In the genomic region with DNA sequence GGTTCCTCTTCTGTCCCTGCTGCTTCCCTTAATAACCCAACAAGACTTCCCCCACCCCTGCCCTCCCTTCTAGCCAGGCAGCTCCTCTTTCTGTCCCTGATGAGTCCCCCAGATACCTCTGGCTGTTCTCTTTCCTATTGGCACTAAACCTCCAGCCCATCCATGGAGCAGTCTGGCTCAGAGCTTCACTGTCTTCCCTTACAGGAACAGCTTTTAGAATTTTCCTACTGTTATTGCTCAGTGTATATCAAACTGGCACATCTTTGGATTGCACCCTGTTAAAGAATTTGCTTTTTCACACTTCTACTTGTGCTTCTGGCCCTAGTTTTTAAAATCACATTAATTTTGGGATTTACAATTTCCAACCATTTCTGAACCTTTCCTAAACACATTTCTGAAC, we compare ENCODE assay signal across 25 mouse cellular contexts.
"Had no signal": no experiment of that assay in that cellular context is flagged by ENCODE, and none has a peak within 500 bp of the region (broad histone marks: within the 10 kb centered on the region; RNA-seq: fewer than 3 reads in every experiment).

No protein-coding gene starts in this region.

- H3K4me2 ChIP-seq: heart, embryonic 11.5 days; heart, embryonic 13.5 days; heart, embryonic 15.5 days; hindbrain, embryonic 13.5 days; hindbrain, embryonic 15.5 days; kidney, embryonic 15.5 days; limb, embryonic 12.5 days had no signal

- DNase-seq: gastrocnemius, postnatal 14 days; gastrocnemius, postnatal 36 days; heart, adult 11 months; heart, adult 2 months; heart, postnatal 14 days; heart, postnatal 36 days; kidney, adult 11 months; kidney, adult 9 months; kidney, postnatal 14 days; kidney, postnatal 36 days; layer of hippocampus, adult 9-11 months; layer of hippocampus, postnatal 36 days; left cerebral cortex, postnatal 4 days; lung, adult 18-20 months had no signal

- H3K36me3 ChIP-seq: heart, embryonic 13.5 days; heart, embryonic 15.5 days; hindbrain, embryonic 13.5 days; hindbrain, embryonic 15.5 days; kidney, embryonic 15.5 days; limb, embryonic 12.5 days had no signal

- H3K9ac ChIP-seq: heart, embryonic 13.5 days; heart, embryonic 15.5 days; hindbrain, embryonic 13.5 days; hindbrain, embryonic 15.5 days; kidney, embryonic 15.5 days; limb, embryonic 12.5 days; liver, embryonic 14.5 days had no signal

- H3K27ac ChIP-seq: heart, adult 2 months; heart, embryonic 13.5 days; heart, embryonic 15.5 days; hindbrain, embryonic 13.5 days; hindbrain, embryonic 15.5 days; hindbrain, postnatal 0 days; kidney, embryonic 15.5 days; kidney, postnatal 0 days; limb, embryonic 12.5 days; liver, embryonic 14.5 days had no signal

- H3K4me3 ChIP-seq: heart, adult 2 months; heart, embryonic 13.5 days; heart, embryonic 15.5 days; hindbrain, embryonic 13.5 days; hindbrain, embryonic 15.5 days; kidney, embryonic 15.5 days; limb, embryonic 12.5 days had no signal

- H3K4me1 ChIP-seq: heart, embryonic 13.5 days; heart, embryonic 15.5 days; hindbrain, embryonic 13.5 days; hindbrain, embryonic 15.5 days; kidney, embryonic 15.5 days; limb, embryonic 12.5 days had no signal

- ATAC-seq: hindbrain, postnatal 0 days; intestine, embryonic 16.5 days had no signal

- H3K9me3 ChIP-seq: heart, embryonic 15.5 days; hindbrain, embryonic 15.5 days had no signal

- H3K27me3 ChIP-seq: heart, embryonic 13.5 days; heart, embryonic 15.5 days; hindbrain, embryonic 13.5 days; hindbrain, embryonic 15.5 days; kidney, embryonic 15.5 days; limb, embryonic 12.5 days had no signal
